Mouse (Mus musculus): ENCODE measurements around the gene Cers1.

The Cers1 gene

DNA sequence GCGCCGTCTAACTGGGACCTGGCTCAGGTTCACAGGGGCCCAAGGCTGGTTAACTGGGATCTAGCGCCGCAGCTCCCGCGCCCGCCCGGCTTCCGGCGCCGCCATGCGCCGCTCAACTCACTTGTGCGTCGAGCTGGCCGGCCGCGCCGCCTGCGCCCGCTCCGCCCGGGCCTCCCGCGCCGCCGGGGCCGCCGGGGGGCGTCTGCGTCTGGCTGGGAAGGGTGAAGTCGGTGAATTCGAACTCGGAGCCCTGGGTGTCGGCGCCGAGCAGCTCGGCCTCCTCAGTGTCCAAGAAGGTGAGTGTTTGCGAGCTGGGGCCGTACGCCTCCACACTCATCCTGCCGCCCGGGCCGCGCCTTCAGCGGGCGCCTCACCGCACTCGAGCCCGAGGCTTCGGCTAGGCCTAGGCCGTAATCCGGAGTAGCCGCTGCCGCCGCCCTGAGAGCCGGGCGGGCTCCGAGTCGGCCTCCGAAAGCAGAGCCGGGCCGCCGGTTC is 37.1 kb downstream of the Cers1 start:
- DNase-seq: no peak

DNA sequence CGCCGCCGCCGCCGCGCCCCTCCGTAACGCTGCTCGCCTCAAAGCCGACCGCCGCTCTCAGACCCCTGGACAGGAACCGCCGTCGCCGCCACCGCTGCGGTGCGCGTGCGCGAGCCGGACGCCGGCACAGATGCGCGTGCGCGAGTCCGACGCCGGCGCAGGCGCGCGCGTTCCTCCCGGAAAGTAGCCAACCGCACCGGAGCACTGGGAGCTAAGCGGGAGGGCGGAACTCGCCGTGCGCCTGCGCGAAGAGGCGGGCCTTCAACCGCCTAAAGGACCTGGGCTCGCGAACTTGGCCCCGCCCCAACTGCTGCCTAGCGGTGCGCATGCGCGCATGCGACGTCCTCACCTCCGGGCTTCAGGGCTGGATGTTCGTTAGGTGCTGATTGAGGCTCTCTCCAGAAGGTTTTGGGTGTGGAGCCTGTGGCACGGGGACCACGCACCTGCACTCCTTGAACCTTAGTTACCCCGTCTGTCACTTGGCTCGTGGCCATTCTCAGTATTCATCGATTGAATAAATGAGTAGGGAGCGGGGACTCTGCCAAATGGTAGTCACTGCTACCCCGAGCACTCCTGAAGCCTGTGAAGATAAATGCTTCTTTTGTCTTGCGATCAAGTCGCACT is 37.7 kb downstream of the Cers1 start, which contains the start of gene Upf1:
TSS of gene Upf1 (minus strand) at position 85 of the 624 bp plus-strand sequence.
- DNase-seq: peak; percentile 100

DNA sequence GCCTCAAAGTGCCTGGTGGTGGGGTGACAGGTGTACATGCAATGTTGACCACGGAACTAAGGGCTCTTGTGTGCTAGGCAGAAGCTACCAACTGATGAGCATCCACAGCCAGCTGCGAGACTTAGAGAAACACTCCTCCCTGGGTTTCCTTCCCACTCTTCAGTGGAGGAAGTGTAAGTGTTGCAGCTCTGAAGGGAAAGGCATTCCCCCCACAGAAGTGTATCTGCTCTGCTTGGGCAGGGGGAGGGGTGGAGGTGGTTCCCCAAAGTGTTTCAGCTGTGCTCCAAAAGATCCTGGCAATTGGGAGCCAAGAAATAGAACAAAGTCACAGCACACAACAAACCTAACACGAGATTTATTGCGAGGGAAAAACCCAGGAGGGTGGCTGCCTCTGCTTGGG is 38.4 kb downstream of the Cers1 start:
- DNase-seq: no peak

DNA sequence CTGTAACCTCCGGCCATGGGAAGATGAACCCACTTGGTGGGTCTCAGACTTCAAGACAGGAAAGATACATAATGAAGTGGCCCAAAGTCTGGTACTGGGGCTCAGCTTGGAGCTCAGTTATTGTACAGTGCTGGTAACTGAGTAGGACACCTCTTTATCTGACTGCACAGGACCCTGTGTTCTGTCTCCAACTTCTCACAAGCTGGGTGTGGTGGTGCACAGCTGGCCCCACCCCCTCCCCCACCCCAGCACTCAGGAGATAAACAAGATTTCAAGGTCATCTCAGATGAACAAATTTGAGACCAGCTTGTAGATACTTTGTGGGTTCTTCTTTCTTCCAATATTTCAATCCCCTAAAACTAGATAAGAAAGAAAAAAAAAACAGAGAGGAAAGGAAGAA is 40.5 kb downstream of the Cers1 start:
- DNase-seq: no peak

DNA sequence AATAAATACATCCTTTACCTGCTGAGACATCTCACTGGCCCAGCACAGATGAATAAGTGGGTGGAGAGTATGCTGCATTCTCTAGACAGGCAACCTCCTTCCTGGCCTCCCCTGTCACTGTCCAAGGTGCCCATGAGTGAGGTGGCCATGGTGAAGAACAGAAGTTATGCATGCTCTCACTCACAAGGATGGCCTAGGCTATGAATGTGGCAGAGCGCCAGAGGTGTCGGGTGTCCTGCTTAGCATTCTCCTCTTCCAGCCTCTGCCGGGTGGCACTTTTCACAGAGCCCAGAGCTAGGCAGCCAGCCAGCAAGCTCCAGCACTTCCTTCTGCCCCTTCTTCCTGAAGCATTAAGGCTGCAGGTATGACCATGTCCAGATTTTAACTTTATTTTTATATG is 43.8 kb downstream of the Cers1 start:
- no peak for DNase-seq

DNA sequence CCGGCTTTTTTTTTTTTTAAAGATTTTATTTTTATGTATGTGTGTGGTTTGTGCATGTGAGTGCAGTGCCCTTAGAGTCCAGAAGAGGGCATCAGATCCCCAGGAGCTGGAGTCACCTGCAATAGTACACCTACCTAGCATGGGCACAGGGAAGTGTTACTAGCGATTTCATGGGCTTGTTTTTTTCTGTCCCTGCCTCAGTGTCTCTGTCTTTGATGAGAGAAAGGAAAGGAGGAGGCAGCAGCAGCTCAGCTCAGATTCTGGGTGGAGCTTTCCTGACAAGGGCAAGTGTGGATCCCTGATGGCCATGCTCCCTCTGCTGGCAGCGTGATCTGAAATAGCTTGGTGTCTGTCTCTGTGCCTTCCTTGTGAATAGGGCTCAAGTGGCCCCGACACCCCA is 45.2 kb downstream of the Cers1 start:
- no peak for DNase-seq

DNA sequence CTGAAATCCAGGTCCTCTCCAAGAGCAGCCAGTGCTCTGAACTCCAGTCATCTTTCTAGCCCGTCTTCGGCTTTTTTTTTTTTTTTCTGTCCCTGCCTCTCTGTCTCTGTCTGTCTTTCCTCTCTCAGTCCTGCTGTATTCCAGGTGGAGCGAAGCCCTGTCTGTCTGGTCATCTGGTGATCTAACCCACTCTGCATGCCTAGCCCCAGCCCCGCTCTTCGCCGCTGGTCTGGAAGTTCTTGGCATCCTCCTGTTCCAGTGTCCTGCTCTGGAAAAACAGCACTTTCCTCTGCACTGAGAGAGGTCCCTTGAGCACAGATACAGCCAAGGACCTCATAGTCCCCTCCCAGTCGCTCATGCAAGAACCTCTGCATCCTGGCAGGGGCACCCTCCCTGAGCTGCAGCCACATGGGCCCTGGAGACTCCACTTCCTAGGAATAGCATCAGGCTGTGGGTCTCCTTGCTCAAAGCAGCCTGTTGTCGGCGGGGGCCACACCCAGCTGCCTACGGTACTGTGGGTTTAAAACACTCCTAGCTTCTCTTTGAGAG is 46.0 kb downstream of the Cers1 start:
- DNase-seq: no peak

DNA sequence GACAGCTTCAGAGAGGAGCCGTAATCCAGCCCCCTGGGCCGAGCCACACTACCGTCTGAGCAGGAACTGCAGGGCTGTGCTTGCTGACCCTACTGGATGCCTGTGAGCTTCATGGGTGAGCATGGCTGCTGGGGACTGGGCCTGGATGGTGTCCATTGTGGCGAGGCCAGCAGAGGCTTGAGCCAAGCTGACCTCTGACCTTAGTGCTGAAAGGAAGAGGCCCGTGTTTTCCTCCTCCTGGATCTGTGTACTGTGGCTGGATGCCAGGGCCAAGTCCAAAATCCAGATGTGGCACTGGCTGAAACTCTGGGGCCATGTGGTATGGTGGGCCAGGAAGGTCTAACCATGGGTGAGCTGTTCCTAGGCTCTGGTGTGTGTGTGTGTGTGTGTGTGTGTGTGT is 48.5 kb downstream of the Cers1 start:
- no peak for DNase-seq

DNA sequence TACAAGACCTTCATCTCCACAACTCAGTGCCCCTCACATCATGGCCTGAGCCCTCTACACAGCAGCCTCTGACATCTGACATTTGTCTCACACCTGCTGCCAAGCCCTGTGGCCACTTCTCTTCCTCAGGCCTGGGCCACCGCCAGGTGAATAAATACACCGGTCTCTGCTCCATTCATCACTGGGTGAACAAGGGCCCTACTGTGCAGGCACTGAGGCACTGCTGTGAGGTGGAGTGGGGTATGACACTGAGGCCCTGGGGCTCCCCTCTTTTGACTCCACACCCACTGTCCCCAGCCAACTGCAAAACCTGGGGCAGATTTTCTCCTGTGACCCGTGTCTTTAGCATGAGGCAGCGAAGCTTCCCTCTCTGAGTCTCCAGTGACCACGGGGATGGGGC is 51.0 kb downstream of the Cers1 start:
- DNase-seq: no peak

DNA sequence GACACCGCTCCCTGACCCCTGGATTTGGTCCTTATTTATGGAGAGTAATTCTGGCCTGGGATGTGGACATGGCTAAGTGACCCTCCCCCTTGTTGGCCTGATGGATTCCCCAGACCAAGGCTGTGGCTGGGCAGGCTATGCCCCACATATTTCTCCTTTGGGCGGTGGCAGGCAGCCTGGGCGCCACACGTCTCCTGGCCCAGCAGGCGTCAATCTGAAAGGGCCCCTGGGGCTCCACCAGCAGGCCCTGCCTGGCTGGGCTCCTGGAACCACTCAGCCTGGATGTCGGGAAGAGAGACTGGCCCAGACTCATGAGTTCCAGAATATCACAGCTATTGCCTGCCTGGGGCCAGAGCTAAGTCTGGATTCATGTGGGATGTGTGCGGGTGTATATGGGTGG is 54.9 kb downstream of the Cers1 start:
- DNase-seq: no peak

DNA sequence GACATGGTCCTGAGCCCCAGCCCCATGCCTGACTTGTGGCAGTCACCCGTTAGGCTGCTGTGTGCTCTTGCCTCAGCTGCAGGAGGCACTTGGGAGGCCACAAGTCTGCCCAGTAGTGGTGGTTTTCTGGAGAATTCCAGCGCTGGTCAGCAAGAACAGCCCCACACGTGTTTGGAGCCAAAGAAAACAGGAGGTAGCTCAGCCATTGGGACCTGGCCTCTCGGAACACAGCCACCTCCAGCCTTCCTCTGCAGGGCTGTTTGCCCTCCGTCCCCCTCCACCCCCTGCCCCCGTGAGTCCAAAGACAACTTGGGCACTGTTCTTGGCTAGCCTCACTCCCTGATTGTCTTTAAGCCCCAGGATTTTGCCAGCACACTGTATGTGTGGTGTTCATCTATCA is 56.4 kb downstream of the Cers1 start:
- no peak for DNase-seq

DNA sequence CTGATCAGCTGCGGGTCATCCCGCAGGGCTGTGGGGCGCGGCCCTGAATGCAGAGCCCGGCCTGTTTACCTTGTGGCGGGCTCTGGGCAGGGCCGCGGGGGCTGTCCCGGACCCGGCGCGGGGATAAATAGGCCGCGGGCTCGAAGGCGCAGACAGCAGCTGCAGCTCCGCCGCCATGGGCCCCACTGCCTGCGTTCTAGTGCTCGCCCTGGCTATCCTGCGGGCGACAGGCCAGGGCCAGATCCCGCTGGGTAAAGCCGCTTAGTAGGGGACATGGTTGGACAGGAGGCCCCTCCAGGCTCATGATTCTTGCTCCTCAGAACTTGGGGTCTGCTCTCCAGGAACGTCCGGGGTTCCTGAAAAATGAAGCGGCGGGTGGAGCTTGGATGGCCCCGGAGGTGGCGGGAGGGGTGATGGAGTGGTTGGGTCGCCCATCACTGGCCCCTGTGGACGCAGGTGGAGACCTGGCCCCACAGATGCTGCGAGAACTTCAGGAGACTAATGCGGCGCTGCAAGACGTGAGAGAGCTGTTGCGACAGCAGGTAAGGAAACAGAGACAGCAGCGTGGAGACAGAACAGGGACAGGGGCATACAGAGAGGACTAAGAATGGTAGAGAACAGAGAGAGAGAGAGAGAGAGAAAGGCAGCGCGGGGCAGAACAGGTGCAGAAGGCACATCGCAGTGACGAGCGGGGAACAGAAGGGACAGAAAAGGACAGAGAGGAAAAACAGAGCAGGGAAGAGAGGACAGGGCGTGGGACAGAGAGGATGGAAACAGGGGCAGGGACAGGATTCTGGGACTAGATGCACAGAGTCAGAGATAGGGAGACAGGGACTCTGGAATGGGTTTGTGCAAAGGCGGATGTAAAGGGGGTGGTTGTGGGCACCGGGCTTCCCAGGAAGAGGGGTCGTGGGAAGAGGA is 58.1 kb downstream of the Cers1 start, which contains the start of gene Comp:
TSS of gene Comp (plus strand) at position 162 of the 921 bp plus-strand sequence.
- DNase-seq: no peak

DNA sequence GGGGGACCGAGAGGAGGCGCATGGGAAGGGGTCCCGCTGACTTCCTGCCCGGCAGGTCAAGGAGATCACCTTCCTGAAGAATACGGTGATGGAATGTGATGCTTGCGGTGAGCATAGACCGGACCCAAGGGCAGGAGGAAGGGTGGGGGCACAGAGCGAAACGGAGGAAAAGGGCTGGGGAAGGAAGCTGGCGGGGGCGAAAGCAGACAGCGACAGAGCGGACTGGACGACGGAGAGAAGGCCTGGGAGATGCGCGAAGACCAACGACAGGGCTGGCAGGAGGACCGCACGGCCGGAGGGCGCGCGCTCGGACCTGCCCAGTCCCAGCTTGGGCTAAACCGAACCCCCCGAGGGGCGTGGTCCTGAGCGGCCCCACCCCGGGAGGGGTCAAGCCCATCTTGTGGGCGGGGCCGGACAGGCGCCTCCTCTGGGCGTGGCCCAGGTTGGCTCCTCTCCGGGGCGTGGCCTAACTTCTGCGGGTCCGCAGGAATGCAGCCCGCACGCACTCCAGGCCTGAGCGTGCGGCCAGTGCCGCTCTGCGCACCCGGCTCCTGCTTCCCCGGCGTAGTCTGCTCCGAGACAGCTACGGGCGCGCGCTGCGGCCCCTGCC is 58.8 kb downstream of the Cers1 start:
- peak; percentile 43 for DNase-seq

DNA sequence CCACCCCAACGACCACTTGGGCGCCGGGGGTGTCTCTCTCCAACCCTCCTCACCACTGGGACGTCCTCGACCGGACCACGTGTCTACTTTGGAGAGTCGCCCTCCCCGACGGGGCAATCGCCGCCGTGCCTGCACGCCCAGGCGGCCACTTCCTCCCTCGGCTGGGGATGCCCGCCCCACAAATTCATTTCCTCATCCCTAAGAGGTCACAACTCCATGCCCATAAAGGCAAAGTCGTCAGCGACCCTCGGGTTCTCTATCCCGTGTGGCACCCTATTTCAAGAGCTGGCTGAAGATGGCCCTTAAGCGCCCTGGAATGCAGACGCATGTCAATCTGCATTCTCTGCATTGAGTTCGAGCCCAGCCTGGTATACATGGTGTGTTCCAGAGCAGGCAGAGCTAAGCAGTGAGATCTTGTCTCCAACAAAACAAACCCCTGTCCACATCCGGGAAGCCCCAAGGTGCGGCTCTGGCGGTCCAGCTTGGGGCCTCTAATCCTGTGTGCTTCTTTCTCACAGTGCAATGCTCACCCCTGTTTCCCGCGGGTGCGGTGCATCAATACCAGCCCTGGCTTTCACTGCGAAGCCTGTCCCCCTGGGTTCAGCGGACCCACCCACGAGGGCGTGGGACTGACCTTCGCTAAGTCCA is 59.8 kb downstream of the Cers1 start:
- no peak for DNase-seq

DNA sequence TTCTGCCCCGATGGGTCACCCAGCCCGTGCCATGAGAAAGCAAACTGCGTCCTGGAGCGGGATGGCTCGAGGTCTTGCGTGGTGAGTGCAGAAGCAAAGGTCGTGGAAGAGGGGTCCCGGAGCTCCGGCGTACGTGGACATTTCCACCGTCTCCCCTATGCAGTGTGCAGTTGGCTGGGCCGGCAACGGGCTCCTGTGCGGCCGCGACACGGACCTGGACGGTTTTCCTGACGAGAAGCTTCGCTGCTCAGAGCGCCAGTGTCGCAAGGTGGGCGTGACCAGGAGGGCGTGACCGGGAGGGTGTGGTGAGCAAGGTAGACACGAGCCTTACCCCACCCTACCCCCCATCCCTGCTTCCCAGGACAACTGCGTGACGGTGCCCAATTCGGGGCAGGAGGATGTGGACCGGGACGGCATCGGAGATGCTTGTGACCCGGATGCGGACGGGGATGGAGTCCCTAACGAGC is 60.7 kb downstream of the Cers1 start:
- DNase-seq: no peak

DNA sequence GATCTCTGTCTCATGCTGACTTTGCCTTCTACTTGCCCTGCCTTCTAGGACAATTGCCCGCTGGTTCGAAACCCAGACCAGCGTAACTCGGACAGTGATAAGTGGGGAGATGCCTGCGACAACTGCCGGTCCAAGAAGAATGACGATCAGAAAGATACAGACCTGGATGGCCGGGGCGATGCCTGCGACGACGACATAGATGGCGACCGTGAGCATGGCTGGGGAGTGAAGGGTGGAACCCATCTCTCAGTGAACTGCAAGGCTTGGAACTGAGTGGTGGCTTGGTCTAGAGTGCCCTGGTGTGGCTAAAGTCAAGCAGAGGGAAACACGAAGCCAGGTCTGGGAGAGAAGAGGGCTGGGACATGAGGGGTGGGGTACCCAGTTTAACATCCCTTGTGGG is 61.5 kb downstream of the Cers1 start:
- no peak for DNase-seq

DNA sequence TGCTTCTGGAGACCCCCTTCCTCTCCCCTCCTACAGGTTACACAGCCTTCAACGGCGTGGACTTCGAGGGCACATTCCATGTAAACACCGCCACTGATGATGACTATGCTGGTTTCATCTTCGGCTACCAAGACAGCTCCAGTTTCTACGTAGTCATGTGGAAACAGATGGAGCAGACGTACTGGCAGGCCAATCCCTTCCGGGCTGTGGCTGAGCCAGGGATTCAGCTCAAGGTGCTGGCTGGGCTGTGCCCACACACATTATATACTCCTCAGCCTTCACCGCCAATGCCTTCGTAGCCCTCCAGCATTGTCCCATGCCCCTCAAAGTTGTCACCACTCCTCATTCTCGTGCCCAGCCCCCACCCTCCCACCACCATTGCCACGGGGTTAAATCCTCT is 64.5 kb downstream of the Cers1 start:
- no peak for DNase-seq

All from right cerebral cortex, postnatal 4 days (tissue).